Mouse (Mus musculus) neural tube, embryonic 14.5 days (tissue): Measurements from ENCODE around the gene Gm49354. TPM values are rescaled to one million over a fixed set of nuclear protein-coding genes. Genes with fewer than 3 reads are reported as not detected.
"Not testable (repeated sequence)": the region's sequence is repeated elsewhere in the genome, so short reads cannot be mapped to it uniquely, and the experiment has no call there.

Experiments used
- ATAC-seq: fragments of 200-750 bp; cut with Nextera tagmentation; 2 replicates; pipeline ENCODE4 v1.8.0; 2017; ENCODE audit warnings: low read depth, mild to moderate bottlenecking, moderate TSS enrichment, moderate library complexity
- H3K27ac ChIP-seq: fragments of 300-500 bp; sonication (generic); 2 replicates; pipeline ENCODE4 v1.5.1; 2014; ENCODE audit warnings: low read depth, mild to moderate bottlenecking, control low read depth, low read length, moderate library complexity, mixed read lengths
- H3K27me3 ChIP-seq: fragments of 300-500 bp; sonication (generic); 2 replicates; pipeline ENCODE4 v1.6.1; 2014; ENCODE audit warnings: low read length; ENCODE audit not compliant: control insufficient read depth, insufficient read depth
- H3K36me3 ChIP-seq: fragments of 300-500 bp; sonication (generic); 2 replicates; pipeline ENCODE4 v1.6.1; 2014; ENCODE audit warnings: low read length, mixed read lengths; ENCODE audit not compliant: control insufficient read depth, insufficient read depth
- H3K4me1 ChIP-seq: fragments of 300-500 bp; sonication (generic); 2 replicates; pipeline ENCODE4 v1.6.1; 2014; ENCODE audit warnings: low read length; ENCODE audit not compliant: control insufficient read depth, insufficient read depth
- H3K4me2 ChIP-seq: fragments of 300-500 bp; sonication (generic); 2 replicates; pipeline ENCODE4 v1.6.1; 2014; ENCODE audit warnings: mild to moderate bottlenecking, low read depth, low read length, control low read depth
- H3K4me3 ChIP-seq: fragments of 300-500 bp; sonication (generic); 2 replicates; pipeline ENCODE4 v1.5.1; 2014; ENCODE audit warnings: low read depth, low read length, control low read depth, mixed read lengths
- H3K9ac ChIP-seq: fragments of 300-500 bp; sonication (generic); replicated peaks from 2 replicates; pipeline ENCODE4 v1.6.1; 2014; ENCODE audit warnings: low read depth, mild to moderate bottlenecking, control low read depth, low read length, mixed read lengths
- H3K9me3 ChIP-seq: fragments of 300-500 bp; sonication (generic); 2 replicates; pipeline ENCODE4 v1.6.1; 2016; ENCODE audit warnings: low read length; ENCODE audit not compliant: control insufficient read depth
- WGBS: fragments of 180-500 bp; shearing (Covaris S2); extraction: QIAGEN DNeasy Blood & Tissue Kit; methylation state at CpG from one replicate; pipeline ENCODE4 v1.1.7; 2014; 5-methylcytosine and 5-hydroxymethylcytosine counted together
- polyA plus RNA-seq: library from polyadenylated mRNA; unstranded; fragments of >200 nt; fragmentation: Nextera tagmentation; extraction: Ambion mirVana; gene quantifications from 2 replicates; pipeline ENCODE4 v1.2.1, GENCODE M21; 2014

The Gm49354 gene
- polyA plus RNA-seq, 1 experiment from 2014 or later = not detected

DNA sequence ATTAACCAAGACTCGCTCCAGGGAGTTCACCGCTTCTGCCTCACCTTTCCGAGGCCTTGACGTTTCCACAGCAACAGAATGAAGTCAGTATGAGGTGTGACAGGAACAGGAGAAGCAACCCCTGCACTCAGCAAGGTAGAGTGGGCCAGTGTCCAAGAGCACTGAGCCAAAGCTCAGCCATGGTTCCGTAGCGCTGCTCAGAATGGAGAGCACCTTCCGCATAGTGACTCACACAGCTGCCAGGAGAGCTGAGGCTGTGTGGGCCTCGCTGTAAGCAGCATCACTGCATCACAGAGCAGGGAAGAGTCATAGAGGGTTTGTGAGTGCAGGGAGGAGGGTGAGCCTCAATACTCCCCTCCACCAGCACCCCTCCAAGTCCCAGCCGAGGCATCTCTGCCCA, 35.3 kb downstream of the Gm49354 start, which contains the start of gene 1700014D04Rik:
TSS of gene 1700014D04Rik (minus strand) at position 42 of the 400 bp plus-strand sequence.
- Histone ChIP-seq H3K27ac (no peak within 1 kb of the TSS), H3K9me3 (no peaks in the 10 kb centered on the region), H3K36me3 (no peaks in the 10 kb centered on the region), H3K9ac (no peak within 1 kb of the TSS), H3K4me3 (no peak within 1 kb of the TSS), H3K4me2 (no peak within 1 kb of the TSS), H3K4me1 (no peaks in the 10 kb centered on the region), H3K27me3 (no peaks in the 10 kb centered on the region)
- no peak for ATAC-seq
- WGBS = 82% methylated on average over 9 of the region's 9 CpGs

DNA sequence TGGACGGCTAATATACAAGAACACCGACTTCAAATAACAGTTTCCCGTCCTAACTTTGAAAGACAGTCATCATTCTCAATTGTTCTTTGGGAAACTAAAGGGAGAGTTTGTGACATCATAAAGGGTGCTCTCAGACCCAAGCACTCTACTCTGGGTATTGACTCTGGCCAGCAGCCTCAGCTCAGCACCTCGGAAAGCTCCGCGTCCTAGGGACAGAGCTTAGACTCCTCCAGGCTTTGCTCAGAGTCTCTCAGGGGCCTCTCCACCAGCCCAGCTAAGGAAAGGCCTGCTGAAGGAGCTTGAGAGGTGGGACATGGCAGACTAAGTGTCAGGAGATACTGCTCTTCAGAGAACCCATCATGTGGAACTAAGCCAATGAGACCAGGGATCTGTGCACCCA, 35.9 kb downstream of the Gm49354 start:
- Histone ChIP-seq H3K4me1 (no peaks in the 10 kb centered on the region), H3K36me3 (no peaks in the 10 kb centered on the region), H3K27ac (no peak overlapping the region), H3K9me3 (no peaks in the 10 kb centered on the region), H3K4me2 (no peak overlapping the region), H3K4me3 (no peak overlapping the region), H3K9ac (no peak overlapping the region), H3K27me3 (no peaks in the 10 kb centered on the region)
- ATAC-seq = no peak
- WGBS = 71% methylated on average over 6 of the region's 6 CpGs

DNA sequence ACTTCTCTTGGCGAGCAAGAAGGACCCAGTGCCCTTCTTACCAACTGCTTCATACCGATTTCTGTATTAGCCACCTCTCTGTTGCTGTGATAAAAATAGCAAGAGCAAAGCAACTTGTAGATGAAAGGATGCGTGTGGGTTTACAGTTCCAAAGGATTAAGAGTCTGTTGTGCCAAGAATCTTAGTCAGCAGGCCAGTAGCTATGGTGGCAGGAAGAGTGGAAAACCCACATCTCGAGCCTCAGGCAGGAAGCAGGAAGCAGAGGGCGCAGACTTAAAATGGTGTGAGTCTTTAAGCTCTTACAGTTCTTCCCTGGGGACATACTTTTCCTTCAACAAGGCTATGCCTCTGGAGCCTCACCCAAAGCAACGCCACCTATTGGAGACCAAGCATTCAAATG, 36.6 kb downstream of the Gm49354 start:
- no peaks in the 10 kb centered on the region for H3K4me1 ChIP-seq
- H3K9ac ChIP-seq = no peak overlapping the region
- no peak for ATAC-seq
- no peaks in the 10 kb centered on the region for H3K27me3 ChIP-seq
- 88% methylated on average over 6 of the region's 6 CpGs for WGBS
- no peak overlapping the region for H3K4me3 ChIP-seq
- no peaks in the 10 kb centered on the region for H3K9me3 ChIP-seq
- no peak overlapping the region for H3K27ac ChIP-seq
- no peaks in the 10 kb centered on the region for H3K36me3 ChIP-seq
- no peak overlapping the region for H3K4me2 ChIP-seq

DNA sequence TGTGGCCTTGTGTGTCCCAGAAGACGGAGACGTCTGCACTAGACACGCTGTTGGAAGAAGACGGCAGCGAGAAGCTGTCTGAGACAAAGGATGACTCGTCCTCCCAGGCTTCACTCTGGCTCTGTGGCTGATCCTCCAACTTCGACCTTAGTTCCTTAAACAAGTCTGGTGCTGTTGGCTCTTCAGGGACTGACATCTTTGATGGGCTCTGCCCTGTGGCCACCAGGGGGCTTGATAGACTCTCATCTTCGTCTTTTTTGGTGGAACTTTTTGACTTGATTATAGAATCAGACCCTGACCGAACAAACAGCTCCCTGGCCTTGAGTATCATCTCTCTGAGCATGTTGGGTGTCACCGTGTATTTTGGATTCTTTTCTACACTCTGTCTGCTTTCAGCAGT, 40.3 kb downstream of the Gm49354 start:
- Histone ChIP-seq H3K27me3 (no peaks in the 10 kb centered on the region), H3K9me3 (no peaks in the 10 kb centered on the region), H3K4me2 (no peak overlapping the region), H3K9ac (no peak overlapping the region), H3K36me3 (no peaks in the 10 kb centered on the region), H3K4me1 (no peaks in the 10 kb centered on the region), H3K27ac (no peak overlapping the region), H3K4me3 (no peak overlapping the region)
- no peak for ATAC-seq
- 81% methylated on average over 10 of the region's 10 CpGs for WGBS

DNA sequence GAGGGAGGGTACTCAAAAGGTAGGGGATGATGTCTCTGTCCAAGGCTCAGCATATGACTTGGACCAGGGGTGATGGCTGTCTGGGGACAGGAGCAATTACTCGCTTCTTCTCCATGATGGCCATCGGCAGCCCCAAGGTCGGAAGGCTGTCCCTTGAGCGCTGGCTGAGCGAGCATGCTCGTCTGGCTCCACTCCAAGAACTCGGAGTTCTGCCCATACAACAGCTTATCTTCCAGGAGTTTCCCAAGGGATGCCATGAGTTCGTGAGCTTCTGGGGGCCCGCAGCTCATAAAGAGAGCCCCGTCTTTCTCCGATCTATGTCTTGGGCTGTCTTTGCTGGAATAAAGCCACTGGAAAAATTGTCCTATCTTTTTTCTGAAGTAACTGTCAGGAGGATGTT, 40.9 kb downstream of the Gm49354 start:
- Histone ChIP-seq H3K27ac (no peak overlapping the region), H3K9ac (no peak overlapping the region), H3K36me3 (no peaks in the 10 kb centered on the region), H3K9me3 (no peaks in the 10 kb centered on the region), H3K4me1 (no peaks in the 10 kb centered on the region), H3K4me3 (no peak overlapping the region), H3K4me2 (no peak overlapping the region), H3K27me3 (no peaks in the 10 kb centered on the region)
- no peak for ATAC-seq
- WGBS = 82% methylated on average over 11 of the region's 11 CpGs

DNA sequence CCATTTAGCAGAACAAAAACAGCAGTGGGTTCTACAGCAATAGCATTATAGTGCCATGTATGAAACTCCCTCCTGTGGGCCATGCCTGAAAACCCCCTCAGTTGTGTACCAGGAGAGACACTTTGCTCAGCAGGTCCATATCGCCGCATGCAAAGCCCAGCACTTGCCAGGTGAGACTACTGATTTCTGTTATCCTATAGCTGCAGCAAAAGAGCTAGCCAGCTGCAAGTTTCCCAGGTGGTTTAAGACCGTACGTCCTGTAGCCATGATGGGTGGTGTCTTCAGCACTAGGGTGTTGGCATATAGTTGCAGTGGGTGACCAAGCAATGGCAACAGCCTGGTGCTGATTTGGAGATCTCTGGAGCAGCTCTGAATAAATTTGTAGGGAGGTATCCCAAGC, 42.6 kb downstream of the Gm49354 start:
- Histone ChIP-seq H3K9ac (no peak overlapping the region), H3K9me3 (no peaks in the 10 kb centered on the region), H3K4me1 (no peaks in the 10 kb centered on the region), H3K36me3 (no peaks in the 10 kb centered on the region), H3K4me2 (no peak overlapping the region), H3K4me3 (no peak overlapping the region), H3K27me3 (no peaks in the 10 kb centered on the region), H3K27ac (no peak overlapping the region)
- WGBS = 98% methylated on average over 4 of the region's 4 CpGs
- no peak for ATAC-seq

DNA sequence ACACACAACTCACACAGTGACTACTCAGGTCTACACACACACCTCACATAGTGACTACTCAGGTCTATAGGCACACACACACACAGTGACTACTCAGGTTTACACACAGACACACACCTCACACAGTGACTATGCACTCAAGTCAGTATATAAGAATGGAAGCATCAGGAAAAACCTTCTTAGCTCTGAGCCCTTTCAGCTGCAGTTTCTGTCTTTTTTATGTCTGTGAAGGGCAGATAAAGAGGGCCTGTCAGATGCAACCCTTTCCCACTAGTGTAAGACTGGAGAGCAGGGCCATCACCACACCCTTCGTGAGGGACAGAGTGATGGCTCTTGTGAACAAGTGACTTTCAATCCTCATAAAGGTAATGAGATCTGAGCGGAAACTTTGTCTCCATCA, 43.6 kb downstream of the Gm49354 start:
- Histone ChIP-seq H3K27me3 (no peaks in the 10 kb centered on the region), H3K27ac (no peak overlapping the region), H3K4me3 (no peak overlapping the region), H3K9ac (no peak overlapping the region), H3K36me3 (no peaks in the 10 kb centered on the region), H3K9me3 (no peaks in the 10 kb centered on the region), H3K4me1 (no peaks in the 10 kb centered on the region), H3K4me2 (no peak overlapping the region)
- WGBS = 90% methylated on average over 2 of the region's 2 CpGs
- no peak for ATAC-seq

DNA sequence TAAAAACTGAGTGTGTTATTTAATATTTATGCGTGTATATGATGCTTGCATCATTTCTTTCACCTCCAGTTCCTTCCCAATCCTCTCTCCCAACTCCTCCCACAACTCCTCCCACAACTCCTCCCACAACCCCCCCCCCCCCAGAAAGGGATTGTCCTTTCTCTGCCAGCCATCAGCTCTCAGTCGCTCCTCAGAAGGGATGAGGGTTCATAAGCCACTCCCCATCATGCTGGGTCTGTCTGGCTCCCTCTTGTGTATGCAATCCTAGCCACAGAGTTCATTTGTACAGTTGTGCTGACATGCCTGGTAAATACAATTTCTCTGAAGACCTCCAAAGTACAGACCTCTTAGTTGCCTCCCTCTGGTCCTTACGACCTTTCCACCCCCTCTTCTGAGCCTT, 46.9 kb downstream of the Gm49354 start:
- Histone ChIP-seq H3K4me2 (no peak overlapping the region), H3K27ac (no peak overlapping the region), H3K4me3 (no peak overlapping the region), H3K36me3 (no peaks in the 10 kb centered on the region), H3K4me1 (no peaks in the 10 kb centered on the region), H3K9ac (no peak overlapping the region), H3K27me3 (no peaks in the 10 kb centered on the region), H3K9me3 (no peaks in the 10 kb centered on the region)
- ATAC-seq = peak; percentile 38; the same call in 1 of the 2 replicates
- 35% methylated on average over 3 of the region's 3 CpGs for WGBS

DNA sequence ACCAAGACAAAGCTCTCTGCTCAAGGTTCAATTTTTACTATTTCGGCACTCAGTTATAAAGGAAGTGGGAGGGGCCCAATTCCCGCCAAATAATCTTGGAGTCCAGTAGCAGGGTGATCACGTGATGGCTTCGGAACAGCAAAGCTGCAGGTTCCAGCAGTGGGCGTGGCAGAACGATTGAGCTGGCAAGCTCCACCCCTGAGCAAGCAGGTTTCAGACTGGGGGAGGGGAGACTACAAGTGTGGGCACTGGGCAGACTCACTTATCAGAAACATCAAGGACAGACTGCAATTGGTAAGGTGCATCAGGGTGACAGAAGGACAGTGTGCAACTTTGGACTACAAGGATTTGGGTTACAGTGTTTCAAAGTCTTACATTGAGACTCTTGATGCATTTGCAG, 47.7 kb downstream of the Gm49354 start:
- not testable (repeated sequence) for H3K27me3 ChIP-seq, H3K36me3 ChIP-seq, H3K9me3 ChIP-seq, H3K4me3 ChIP-seq, H3K4me1 ChIP-seq, H3K4me2 ChIP-seq, ATAC-seq, H3K27ac ChIP-seq, H3K9ac ChIP-seq
- 47% methylated on average over 6 of the region's 6 CpGs for WGBS

DNA sequence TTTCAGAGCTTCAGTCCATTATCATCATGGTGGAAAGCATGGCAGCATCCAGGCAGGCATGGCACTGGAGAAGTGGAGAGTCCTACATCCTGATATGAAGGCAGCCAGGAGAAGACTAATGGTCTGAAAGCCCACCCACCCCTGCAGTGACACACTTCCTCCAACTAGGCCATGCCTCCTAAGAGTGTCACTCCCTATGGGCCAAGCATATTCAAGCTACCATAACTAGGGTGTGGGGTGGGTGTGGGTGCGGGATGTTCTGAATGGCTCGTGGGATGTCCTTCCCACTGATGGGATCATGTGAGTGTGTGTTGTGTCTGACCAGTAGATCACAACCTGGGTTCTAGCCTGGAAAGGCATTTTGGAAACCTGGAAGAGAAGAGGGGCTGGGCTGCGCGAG, 48.1 kb downstream of the Gm49354 start:
- no peak overlapping the region for H3K27ac ChIP-seq
- no peak for ATAC-seq
- no peaks in the 10 kb centered on the region for H3K27me3 ChIP-seq
- no peaks in the 10 kb centered on the region for H3K36me3 ChIP-seq
- no peak overlapping the region for H3K4me2 ChIP-seq
- no peaks in the 10 kb centered on the region for H3K9me3 ChIP-seq
- H3K4me3 ChIP-seq = no peak overlapping the region
- no peak overlapping the region for H3K9ac ChIP-seq
- H3K4me1 ChIP-seq = no peaks in the 10 kb centered on the region
- WGBS = 75% methylated on average over 3 of the region's 4 CpGs
